Comparison of ENCODE assay signal across 21 mouse cellular contexts in the genomic region with DNA sequence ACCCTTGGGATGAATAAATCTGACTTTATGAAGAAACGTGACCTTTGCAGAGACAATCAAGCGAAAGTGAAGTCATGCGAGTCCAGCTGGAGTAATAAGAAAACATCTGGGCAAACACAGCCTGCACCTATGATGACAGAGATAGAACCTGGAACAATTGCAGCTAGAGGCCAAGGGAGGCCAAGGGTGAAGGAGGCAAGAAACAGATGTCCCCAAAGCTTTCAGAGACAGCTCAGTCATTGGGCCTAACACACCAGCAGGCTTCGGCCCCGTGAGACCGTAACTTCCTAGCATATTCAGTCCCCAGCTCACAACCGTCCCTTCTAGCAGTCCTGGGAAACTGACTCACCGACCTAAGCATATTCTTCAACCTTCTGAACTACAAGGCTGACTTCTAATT.
DNase-seq lines count a peak whose midpoint lies in the region; ATAC-seq and TF ChIP-seq lines count a peak whose summit lies in the region.
"Had no signal": no experiment of that assay in that cellular context is flagged by ENCODE, and none has a peak within 500 bp of the region (broad histone marks: within the 10 kb centered on the region; RNA-seq: fewer than 3 reads in every experiment).

No protein-coding gene starts in this region.

- WGBS in heart, adult 2 months: 42% methylated on average over 8 of the region's 8 CpGs
- 65% methylated on average over 8 of the region's 8 CpGs for WGBS in lung, embryonic 15.5 days

- H3K9ac ChIP-seq in heart, adult 2 months (ENCODE audit: low read depth, low read length): no peak overlapping the region
- no peak overlapping the region for H3K9ac ChIP-seq in lung, embryonic 15.5 days
- H3K9ac ChIP-seq: embryonic facial prominence, embryonic 12.5 days; forebrain, embryonic 15.5 days; heart, embryonic 13.5 days; hindbrain, embryonic 12.5 days had no signal

- TF ChIP-seq POLR2A in heart, adult 2 months (IDR thresholded peaks at IDR 0.05; ENCODE audit: insufficient read depth, low read depth, low read length): no peak

- H3K4me2 ChIP-seq in lung, embryonic 15.5 days: no peak overlapping the region
- H3K4me2 ChIP-seq: embryonic facial prominence, embryonic 12.5 days; forebrain, embryonic 15.5 days; heart, embryonic 13.5 days; hindbrain, embryonic 12.5 days had no signal

- DNase-seq in heart, adult 11 months: peak; percentile 73
- DNase-seq in heart, adult 2 months: no peak
- DNase-seq in lung, postnatal 10 days: no peak
- no peak for DNase-seq in urinary bladder, adult 18-20 months (ENCODE audit: low spot score in 2 of 2)
- DNase-seq: adrenal gland, adult 2 months; adrenal gland, postnatal 36 days; cerebellum, adult 11 months; cerebellum, adult 8-10 months; cerebellum, postnatal 14 days; gastrocnemius, postnatal 14 days; heart, postnatal 36 days had no signal

- no peak for TF ChIP-seq CTCF in heart, adult 2 months (IDR thresholded peaks at IDR 0.05)

- H3K27ac ChIP-seq in heart, adult 2 months: no peak overlapping the region
- no peak overlapping the region for H3K27ac ChIP-seq in lung, embryonic 15.5 days
- peak overlapping the region; percentile 78 for H3K27ac ChIP-seq in brown adipose tissue, adult 24 weeks (replicated peaks; ENCODE audit: low read depth, low read length)
- H3K27ac ChIP-seq: embryonic facial prominence, embryonic 12.5 days; forebrain, embryonic 15.5 days; heart, embryonic 13.5 days; hindbrain, embryonic 12.5 days; hindbrain, postnatal 0 days had no signal

- 0 out of 2 replicates have a peak, but pooled peaks have one; percentile 11 for ATAC-seq in lung, embryonic 15.5 days (ENCODE audit: borderline replicate concordance, extremely low read depth, low FRiP score, low TSS enrichment)
- ATAC-seq: activated CD4-positive, CD25-positive, alpha-beta regulatory T cell, adult 4 months; forebrain, embryonic 15.5 days; hindbrain, postnatal 0 days; Patski had no signal

- no peaks in the 10 kb centered on the region for H3K36me3 ChIP-seq in heart, adult 2 months (ENCODE audit: control insufficient read depth, insufficient read depth, low read length)
- no peaks in the 10 kb centered on the region for H3K36me3 ChIP-seq in lung, embryonic 15.5 days
- H3K36me3 ChIP-seq: forebrain, embryonic 15.5 days; heart, embryonic 13.5 days; hindbrain, embryonic 12.5 days had no signal

- intact Hi-C loops in heart, adult 2 months (cut with DNase I): no loop called here

- no peaks in the 10 kb centered on the region for H3K27me3 ChIP-seq in heart, adult 2 months (ENCODE audit: control insufficient read depth, insufficient read depth, low read length)
- H3K27me3 ChIP-seq in lung, embryonic 15.5 days: no peaks in the 10 kb centered on the region
- H3K27me3 ChIP-seq: CH12.LX; embryonic facial prominence, embryonic 12.5 days; forebrain, embryonic 15.5 days; heart, embryonic 13.5 days; hindbrain, embryonic 12.5 days; Patski had no signal

- no peaks in the 10 kb centered on the region for H3K9me3 ChIP-seq in lung, embryonic 15.5 days
- H3K9me3 ChIP-seq: embryonic facial prominence, embryonic 12.5 days; forebrain, embryonic 15.5 days; heart, embryonic 13.5 days; hindbrain, embryonic 12.5 days had no signal

- H3K4me3 ChIP-seq in heart, adult 2 months: no peak overlapping the region
- H3K4me3 ChIP-seq in lung, embryonic 15.5 days: no peak overlapping the region
- no peak overlapping the region for H3K4me3 ChIP-seq in brown adipose tissue, adult 24 weeks (ENCODE audit: insufficient read depth, low read depth, low read length)
- H3K4me3 ChIP-seq: embryonic facial prominence, embryonic 12.5 days; forebrain, embryonic 15.5 days; heart, embryonic 13.5 days; hindbrain, embryonic 12.5 days had no signal

- H3K4me1 ChIP-seq in heart, adult 2 months (ENCODE audit: control insufficient read depth, insufficient read depth, low read length): no peaks in the 10 kb centered on the region
- 0 out of 2 replicates have a peak, but pooled peaks cover 3% of the 10 kb centered on the region for H3K4me1 ChIP-seq in lung, embryonic 15.5 days
- H3K4me1 ChIP-seq in brown adipose tissue, adult 24 weeks (ENCODE audit: control insufficient read depth, insufficient read depth, insufficient read length, low read length): peaks cover 8% of the 10 kb centered on the region
- H3K4me1 ChIP-seq: forebrain, embryonic 15.5 days; heart, embryonic 13.5 days had no signal

- no peaks in the 10 kb centered on the region for H3K79me2 ChIP-seq in heart, adult 2 months (replicated peaks; ENCODE audit: control insufficient read depth, insufficient read depth, low read length)

- no peak for TF ChIP-seq EP300 in heart, adult 2 months (IDR thresholded peaks at IDR 0.05; ENCODE audit: insufficient read depth, low read depth, low read length)
